Mouse (Mus musculus): Measurements from ENCODE around the gene Cnksr3. TPM values are rescaled to one million over a fixed set of nuclear protein-coding genes. Genes with fewer than 3 reads are reported as not detected.
A peak's percentile ranks its signal among the peaks of the same experiment; 100 is the strongest.

Gene Cnksr3
- total RNA-seq, 2 experiments from 2014 or later = 4.0 TPM

DNA sequence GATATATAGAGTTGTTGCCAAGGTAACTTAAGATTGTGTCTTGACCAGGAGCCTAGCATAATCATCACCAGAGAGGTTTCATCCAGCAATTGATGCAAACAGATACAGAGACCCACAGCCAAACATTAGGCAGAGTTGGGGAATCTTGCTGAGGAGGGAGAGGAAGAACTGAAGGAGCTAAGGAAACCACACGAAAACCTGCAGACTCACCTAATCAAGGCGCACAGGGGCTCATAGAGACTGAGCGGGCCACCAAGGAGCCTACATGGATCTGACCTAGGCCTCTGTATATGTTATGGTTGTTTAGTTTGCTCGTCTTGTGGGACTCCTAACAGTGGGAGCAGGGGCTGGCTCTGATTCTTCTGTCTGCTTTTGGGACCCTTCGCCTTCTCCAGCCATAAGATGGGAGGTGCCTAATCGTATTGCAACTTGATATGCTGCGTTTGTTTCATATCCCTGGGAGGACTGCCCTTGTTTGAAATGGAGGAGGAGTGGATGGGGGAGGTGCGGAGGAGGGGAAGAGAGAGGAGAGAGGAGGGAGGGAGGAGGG lies 135.3 kb downstream of the Cnksr3 start:
- no peak for DNase-seq

DNA sequence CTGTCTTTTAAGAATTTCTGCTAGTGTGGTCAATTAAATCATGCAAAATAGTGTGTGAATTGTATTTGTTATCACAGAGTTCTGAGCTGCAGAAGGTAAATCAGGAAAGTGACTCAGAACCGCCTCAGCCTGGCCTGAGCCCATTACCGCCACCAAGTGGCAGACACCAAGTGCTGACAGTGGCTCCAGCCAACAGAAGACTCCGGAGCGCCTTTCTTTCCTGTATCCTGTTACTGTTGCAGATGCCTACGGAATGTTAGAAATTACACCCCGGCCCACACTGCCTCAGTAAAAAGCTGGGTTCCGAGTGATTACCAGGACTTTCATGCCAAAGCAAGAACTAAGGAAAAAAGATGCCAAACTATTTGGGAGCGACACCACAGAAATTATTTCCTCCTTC lies 135.8 kb downstream of the Cnksr3 start:
- DNase-seq = peak; percentile 68

DNA sequence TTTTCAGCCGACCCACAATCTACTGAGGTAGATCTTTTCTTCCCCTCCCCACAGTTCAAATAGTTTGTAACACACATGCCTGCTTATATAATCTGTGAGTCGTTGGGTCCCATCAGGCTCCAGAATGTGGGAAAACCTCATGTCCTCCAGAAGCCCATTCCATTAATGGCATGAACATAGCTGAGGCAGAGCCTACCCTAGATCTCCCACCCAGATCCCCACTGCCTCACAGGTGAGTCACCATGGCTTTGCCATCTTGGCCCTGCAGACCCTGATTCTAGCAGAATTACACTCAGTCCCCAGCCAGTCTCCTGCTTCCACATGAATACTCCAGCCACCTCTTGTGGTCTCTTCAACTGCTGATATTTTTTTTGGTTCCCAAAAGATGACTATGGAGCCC lies 136.4 kb downstream of the Cnksr3 start:
- no peak for DNase-seq

DNA sequence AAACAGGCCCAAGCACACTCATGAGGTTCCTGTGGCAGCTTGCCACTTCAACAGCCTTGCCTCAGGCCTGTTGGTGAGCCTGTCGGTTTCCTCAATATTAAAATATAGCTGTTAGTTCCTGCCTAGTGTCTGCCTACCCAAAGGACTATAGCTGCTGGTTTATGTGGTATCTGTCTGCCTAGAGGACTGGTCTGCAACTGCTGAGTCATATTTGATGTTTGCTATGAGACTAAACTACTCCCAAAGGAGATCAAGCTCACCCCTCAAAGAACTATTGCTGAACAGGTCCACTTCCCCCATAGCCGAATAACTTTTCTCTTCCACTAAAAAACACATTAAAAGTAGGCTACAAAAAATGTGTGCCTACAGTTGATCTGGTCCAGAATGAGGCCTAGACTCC lies 137.8 kb downstream of the Cnksr3 start:
- no peak for DNase-seq

DNA sequence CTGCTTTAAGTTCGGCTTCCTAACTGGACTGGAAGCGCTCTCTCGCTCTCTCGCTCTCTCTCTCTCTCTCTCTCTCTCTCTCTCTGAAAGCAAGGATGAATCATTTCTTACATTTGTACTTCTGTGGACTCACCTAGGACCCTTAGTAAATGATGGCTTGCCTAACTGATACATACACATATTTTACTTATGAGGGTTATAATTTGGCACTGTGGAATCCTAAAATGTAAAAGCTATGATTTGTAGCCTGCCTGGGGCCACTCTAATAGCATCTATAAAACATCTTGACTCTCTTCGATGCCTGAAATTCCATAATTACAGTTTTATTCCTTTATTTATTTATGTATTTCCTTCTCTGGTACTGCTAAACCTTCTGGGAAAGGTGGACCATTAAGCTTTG lies 141.1 kb downstream of the Cnksr3 start:
- no peak for DNase-seq

DNA sequence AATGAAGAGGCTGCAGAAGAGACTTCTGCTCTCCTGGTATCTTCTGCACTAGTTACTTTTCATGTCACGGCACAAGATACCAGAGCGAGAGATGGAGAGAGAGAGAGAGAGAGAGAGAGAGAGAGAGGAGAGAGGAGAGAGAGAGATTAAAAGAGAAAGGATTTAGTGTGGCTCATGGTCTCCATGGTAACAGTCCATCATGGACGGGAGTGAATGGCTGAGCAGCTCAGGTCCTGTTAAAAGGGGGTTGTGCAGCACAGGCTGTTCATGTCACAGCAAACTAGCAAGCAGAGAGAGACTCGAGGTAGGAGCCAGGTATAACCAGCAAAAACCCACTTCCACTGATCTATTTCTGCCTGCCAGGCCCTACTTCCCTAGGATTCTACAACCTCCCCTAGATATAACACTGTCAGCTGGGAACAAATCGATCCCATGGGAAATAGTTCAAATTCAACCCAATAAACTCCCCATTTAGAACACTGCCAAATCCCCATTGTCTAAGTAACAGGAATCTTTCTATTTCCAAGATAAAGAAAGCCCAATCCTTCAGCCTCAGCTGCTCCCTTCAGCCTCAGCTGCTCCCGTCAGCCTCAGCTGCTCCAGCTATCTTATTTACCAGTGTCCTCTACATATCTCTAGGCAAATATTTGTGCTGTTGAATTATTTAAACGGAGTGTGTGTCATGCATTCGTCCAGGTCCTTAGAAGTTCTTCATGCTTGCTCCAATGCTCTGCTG lies 141.8 kb downstream of the Cnksr3 start:
- DNase-seq = no peak

DNA sequence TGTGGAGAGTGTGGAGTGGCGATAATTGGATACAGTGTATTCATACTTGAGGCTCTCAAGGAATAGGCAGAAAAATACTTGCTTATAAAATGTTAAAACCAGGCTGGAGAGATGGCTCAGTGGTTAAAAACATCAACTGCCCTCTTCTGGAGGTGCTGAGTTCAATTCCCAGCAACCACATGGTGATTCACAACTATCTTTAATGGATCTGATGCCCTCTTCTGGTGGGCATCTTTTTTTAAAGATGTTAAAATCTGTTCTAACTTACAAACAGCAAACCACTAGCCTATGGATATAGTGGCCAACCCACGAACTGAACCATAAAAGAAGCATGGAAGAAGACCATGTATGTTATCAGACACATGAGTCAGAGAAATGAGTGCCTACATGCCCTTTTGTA lies 142.9 kb downstream of the Cnksr3 start:
- DNase-seq = no peak

Other genes starting within 250 kb of the Cnksr3 start
- gene Ipcef1, start 159.8 kb downstream of the Cnksr3 start, total RNA-seq (2021) = under 1 TPM in 1 of 2 experiments, not detected in 1; 0.08 TPM

Data from gastrocnemius, postnatal 25 days (tissue).